Mouse (Mus musculus) mouse embryonic stem cell (cell line): ENCODE data around the gene Phc2.
"Not testable (repeated sequence)": the region's sequence is repeated elsewhere in the genome, so short reads cannot be mapped to it uniquely, and the experiment has no call there.

Experiments
- in situ Hi-C, 2 experiments: fragments of 300-500 bp; cut with MboI; formaldehyde crosslinking; loops; 1 replicate in 1 of 2; 3 replicates in 1 of 2; pipeline ENCODE4 v1.14.3; 2019 to 2020; ENCODE audit warnings: low sequenced_read_pairs in 2 of 2, low pct_unique_long_range_greater_than_20kb in 1 of 2, mixed read lengths in 1 of 2; ENCODE audit not compliant: unreplicated experiment in 1 of 2

Gene Phc2

DNA sequence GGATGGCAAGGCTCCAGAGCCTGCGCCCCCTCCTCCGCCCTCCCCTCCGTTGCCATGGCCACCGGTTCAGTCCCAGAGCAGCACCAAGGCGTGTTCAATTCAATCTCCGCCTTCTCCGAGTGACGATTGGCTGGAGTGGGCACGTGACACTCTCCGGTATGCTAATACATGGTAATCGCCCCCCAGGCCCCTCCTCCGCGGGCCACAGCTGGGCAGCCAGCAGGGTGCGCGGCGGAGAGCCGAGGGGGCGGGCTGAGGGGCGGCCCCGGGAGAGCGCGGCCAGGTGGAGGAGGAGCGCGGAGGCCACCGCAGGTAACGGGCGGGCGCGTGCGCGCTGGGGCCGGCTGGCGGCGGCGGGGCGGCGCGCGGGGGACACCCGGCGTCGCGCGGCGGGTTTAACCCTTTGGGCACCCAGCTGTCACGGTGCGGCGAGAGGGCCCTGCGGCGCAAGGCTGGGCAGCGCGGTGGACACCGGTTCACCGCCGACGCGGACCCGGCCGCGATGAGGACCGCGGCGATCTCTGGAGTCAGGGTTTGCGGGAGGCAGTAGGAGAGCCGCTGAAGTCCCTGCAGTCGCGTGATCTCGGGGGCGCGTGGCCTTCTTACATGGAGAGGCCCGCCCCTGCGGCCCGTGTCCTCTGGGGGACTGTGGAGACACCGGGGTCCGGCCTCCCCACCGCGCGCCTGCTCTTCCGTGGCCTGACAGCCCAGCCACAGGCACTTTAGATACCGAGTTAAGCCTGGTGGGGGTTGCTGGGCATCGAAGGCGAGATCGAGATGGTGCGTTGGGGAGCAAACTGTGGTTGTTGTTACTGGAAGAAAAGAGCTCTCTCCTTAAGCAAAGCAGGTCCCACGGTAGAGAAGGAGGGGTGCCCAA, at the start of gene Phc2:
Gene Phc2, plus strand, starts transcription at position 198 of the 877 bp plus-strand sequence.
- in situ Hi-C loops, result no loop called here

DNA sequence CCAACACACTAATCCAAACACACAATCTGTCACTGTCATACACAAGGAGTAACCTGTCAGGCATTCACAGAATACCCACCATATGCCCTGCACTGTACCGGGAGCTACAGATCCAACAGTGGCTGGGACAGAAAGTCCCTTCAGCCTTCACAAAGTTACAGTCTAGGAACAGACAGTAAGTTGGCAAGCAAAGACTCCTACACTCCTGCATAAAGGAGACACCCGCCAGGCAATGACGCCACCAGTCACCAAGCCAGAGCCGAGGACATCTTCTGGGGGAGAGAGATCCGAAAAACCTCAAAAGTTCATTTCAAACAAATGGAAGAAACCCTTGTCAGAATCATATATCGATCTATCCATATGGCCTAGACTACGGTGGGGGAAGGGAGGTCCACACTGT, 47.9 kb upstream of the Phc2 start:
- in situ Hi-C loops, result no loop called here

DNA sequence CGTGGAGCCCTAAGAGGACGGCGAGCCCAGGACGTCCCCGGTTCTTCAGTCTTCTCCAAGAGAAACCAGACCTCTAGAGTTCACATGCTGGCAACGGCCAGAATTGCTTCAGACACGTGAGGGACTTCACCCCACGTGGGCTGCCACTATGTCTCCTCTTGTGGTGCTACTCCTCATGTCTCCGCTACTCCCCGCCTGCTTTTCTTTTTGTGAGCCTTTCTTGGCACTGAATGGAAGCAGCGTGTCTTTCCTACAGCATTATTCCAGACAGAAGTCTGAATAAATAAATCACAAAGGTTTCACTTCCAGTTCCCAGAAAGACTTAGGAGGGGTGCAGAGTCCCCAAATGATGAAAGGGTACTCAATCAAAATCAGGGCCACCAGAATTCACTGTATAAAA, 46.8 kb upstream of the Phc2 start:
- in situ Hi-C loops, result no loop called here

DNA sequence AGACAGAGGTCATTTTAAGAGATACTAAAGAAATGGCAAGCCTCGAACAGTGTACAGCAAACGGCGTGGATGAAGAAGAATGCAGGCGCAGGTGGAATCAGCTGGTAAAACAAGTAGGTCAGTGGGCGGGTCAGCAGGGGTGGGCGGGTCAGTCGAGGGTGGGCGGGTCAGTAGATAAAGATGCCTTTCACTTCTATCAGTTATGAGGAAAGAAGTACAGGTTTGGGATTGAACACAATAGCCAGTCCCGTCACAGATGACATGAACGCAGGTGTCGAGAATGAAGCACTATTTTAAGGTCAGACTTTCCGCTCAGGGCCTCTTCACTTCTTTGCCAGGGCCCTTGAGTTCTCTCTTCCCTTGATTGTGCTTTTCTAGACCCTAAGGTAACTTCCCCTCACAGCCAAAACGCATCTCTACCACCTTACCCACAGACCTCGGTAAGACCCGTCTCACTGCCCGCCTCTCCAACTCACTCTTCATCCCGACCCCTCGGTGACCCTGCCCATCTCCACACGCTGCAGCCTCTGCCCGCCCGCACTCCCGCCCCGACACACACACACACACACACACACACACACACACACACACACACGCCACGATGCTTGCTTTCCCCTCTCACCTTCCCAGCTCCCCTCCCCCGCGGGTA, 45.1 kb upstream of the Phc2 start:
- in situ Hi-C loops, result no loop called here

DNA sequence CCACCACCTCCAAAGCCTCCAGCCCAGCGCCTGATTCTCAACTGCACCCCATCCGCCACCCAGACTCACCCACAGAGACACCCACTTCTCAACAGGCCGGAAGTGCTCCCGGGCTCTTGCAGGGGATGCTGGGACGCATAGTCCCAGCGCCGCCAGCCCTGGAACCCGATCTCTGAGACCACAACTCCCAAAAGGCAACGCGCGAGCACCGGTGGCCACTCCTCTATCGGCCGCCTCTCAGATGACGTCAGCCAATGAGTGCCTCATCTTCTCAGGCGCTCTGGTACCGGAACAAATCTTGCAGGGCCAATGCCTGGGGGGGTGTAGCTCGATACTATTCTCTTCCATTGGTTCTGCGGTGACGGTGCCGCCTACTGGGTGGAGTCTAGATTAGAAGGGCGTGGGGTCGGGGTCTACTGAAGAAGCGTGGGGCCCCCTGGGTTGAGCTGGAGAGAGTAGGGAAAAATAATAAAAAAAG, 44.5 kb upstream of the Phc2 start, which contains the start of gene Zscan20:
Gene Zscan20, minus strand, starts transcription at position 174 of the 478 bp plus-strand sequence.
- in situ Hi-C loops, result no loop called here

DNA sequence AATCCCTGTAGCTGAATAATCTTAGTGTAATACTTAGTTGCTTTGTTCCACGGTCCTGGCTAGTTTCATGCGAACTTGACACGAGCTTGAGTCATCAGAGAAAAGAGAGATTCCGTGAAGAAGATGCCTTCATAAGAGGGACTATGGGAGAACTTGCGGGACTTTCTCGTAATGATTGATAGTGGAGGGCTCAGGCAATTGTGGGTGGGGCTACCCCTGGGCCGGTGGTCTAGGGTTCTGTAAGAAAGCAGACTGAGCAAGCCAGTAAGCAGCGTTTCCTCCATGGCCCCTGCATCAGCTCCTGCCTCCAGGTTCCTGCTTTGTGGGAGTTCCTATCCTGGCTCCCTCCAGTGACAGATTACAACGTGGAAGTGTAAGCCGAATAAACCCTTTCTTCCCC, 43.8 kb upstream of the Phc2 start:
- in situ Hi-C loops, result no loop called here

DNA sequence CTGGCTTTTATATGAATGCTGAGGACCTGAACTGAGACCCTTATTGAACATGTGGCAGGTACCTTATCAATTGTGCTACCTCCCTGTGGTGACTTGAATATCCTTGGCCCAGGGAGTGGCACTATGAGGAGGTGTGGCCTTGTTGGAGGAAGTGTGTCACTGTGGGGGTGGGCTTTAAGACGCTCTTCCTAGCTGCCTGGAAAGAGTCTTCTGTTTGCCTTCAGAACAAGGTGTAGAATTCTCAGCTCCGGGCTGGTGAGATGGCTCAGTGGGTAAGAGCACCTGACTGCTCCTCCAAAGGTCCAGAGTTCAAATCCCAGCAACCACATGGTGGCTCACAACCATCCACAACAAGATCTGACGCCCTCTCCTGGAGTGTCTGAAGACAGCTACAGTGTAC, 42.8 kb upstream of the Phc2 start:
- in situ Hi-C loops, result not testable (repeated sequence)

DNA sequence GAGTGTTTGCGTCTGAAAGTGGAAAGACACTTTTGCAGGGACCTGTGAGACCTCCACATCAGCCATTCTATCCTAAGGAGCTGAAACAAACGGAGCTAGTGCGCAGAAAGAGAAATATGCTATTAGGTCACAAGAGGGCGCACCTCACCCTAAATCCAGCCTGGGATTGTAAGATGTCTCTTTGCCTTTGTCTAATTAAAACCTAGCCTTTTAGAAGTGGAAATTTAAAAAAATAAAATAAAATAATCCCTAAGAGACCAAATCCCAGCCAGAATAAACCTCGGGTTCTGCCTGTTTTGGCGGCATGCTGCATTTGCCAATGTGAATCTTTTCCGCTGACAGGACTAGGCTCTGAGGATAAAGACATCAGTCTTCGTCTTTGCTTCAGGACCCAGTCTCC, 41.2 kb upstream of the Phc2 start:
- in situ Hi-C loops, result no loop called here

DNA sequence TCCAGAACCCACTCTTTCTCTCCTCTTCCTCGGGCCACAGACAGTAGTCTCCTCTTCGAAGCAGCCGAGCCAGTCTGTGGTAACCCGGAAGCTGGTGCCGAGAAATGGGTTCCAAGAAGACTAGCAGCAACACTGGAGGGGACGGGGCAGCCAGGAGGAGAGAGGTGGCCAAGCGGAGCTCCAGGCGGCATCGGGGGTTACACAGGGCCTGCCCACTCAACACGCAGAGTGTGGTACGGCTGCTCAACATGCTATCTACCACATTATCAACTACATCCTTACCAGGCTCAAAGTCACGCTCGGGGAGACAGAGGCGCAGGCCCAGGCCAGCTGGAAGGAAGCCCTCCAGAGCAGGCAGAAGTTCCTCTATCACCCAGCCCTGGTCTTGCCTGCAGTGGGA, 38.7 kb upstream of the Phc2 start:
- in situ Hi-C loops, result no loop called here

DNA sequence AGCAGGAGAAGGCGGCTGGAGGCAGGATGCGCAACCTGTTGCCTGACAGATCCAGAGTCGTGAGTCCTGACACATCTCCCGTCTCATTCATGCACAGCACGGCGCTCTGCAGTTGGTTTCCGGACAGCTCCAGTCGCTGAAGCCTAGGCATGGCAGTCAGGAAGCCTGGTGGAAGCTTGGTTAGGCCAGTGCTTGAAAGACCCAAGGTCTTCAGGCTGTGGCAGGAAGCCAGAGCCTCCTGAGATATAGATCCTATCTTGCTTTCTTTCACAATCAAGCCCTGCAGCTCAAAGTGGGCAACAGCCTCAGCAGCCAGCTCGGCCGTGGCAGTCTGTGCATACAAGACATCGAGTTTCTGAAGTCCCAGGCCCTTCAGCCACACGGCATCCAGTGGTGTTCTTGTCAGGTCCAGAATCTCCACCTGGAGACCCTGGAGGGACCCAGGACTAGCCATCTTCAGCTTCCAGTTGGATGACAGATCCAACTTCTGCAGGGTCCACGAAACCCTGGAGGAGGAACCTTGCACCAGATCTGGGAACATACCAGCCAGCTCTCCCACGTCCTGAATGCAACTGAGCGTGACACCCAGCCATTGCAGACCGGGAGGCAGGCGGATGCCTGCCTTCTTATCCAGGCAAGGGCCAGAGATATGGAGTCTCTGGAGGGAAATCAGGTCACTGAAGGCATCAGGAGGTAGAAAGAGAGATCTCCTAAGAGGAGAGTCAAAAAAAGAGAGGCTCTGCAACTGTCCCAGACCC, 37.0 kb upstream of the Phc2 start:
- in situ Hi-C loops, result no loop called here

DNA sequence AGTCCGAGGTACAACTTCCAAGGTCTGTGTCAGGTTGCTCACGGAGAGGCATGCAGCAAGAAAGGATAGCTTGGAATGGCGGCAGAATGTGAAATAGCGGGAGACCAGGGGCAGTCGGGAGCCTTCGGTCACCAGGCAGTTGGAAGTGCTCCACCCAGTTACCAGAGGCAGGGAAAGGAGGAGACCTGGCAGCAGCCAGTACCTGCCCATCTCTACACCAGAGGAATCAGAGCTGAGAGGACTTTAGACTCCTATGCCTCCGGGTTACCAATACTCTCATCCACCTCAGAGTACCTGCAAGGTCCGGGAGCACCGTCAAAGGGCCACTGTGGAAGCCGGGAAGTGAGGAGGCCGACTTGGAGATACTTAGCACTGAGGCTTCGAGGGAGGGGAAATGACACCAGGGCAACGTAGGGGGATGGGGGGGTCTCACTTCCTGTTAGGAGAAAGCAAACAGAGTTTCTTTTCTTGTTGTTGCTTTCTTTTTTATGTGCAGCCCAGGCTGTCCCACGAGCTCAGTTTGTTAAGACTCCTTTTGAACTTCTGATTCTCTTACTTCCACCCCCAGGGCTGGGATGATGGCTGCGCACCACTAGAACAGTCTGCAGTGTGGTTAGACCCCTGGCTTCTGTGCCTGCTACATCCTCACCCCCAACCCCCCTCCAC, 36.1 kb upstream of the Phc2 start, which contains the start of gene Tlr12:
Gene Tlr12, minus strand, starts transcription at position 374 of the 666 bp plus-strand sequence.
- in situ Hi-C loops, result no loop called here

DNA sequence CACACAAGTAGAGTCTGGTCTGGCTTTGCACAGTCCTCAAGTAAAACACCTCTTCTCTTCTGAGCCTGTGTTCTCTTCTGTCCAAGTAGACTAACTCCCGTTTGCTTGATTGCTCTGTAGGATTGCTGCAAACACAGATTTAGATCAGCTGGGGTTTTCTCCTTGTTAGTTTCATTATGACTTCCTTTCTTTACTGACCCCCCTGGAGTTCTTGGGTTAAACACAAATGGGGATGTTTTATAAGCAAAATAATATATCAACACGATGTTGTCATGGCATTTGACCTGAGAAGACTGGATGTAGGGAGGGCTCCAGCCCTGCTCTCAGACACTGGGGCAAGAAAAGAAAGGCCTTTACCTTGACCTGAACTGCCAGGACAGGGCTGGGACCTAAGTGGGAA, 35.5 kb upstream of the Phc2 start:
- in situ Hi-C loops, result no loop called here

DNA sequence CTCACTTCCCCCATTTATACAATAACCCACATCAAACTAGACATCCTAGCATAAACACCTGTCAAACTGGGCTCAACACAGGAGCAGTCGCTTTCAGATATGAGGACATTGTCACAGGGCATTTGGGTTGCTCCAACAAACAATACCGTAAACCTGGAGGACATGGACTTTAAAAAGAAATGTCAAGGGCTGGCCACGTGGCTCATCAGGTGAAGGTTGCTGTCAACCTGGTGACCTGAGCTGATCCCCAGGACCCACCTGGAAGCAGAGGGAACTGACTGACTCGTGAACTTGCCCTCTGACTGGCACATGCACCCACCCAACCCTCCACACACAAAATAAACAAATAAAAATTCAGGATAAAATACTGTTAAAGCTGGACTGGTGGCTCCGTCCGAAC, 33.9 kb upstream of the Phc2 start:
- in situ Hi-C loops, result no loop called here

DNA sequence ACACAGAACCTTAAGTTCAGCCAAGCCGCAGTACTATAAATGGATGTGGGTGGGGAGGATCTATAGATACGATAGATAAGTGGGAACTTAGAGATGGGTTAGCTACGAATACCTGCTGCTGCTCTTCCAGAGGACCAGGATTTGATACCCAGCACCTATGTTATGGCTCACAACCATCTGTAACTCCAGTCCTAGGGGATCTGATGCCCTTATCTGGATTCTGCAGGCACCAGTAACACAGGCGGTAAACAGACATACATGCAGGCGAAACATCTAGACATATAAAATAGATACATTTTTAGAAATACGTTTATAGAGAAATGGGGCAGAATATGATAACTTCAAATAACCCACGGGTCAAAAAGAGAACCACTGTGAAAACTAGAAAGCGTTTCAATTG, 33.4 kb upstream of the Phc2 start:
- in situ Hi-C loops, result no loop called here

DNA sequence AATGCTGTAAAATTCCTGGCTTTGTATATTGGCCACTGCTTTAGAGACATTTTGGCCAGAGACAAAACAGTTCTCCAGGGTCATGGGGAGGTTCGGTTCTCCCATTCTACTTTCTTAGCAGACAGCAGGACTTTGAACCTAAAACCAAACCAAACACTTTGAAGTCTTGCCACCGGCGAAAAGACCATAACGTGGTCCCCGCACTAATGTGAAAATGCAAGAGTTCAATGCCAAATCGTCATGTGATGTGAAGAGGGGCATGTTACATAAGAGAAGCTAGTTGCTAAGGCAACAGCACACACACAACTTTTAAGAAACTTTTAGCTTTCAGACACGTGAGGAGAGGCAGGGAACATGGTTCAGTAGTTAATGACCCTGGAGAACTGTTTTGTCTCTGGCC, 19.1 kb upstream of the Phc2 start:
- in situ Hi-C loops, result no loop called here

DNA sequence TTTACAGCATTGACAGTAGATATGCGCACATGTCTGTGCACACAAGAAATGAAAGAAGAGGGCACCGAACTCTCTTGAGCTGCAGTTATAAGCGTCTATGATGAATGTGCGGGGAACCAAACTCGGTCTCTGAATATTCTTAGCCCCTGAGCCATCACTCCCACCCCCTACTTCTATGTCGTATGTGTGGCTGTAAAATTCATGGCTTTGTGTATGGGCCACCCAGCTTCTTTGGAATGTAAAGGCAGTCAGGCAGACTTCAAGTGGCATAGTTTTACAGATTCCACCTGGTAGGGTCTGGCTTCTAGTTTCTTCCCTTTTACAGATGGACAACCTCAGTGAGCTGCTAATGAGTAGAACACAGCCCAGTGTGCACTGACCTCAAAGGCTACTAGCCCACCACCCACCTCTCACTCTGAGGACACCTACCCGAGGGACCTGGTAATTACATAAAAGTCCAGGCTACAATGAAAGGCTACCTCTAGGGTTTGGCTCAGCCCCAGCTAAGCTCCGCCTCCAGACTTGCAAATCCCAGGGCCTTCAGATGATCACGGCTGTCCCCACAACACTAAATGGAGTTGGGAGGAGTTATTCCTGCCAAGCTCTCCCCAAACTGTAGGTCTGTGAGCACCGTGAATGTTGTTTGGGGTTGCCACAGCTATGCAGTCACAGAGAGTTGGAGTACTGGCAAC, 18.5 kb upstream of the Phc2 start:
- in situ Hi-C loops, result no loop called here

DNA sequence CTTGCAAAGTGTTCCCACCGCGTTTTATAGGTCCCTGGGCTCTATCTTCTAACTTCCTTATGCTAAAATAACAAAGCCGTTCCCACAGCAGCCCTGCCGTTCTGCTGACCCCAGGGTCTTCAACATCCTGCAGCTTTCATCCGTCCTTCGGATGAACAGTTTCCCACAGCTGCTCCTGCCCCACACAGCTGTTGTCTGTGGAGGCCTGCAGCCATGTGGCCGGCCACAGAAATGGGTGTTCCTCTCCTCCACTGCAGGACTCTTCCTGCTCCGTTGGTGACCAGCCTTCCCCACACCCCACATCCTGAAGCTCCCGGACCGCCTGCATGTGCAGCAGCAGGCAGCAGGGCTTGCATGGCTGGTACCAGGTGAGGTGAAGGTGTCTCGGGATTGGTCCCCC, 17.3 kb upstream of the Phc2 start:
- in situ Hi-C loops, result no loop called here

DNA sequence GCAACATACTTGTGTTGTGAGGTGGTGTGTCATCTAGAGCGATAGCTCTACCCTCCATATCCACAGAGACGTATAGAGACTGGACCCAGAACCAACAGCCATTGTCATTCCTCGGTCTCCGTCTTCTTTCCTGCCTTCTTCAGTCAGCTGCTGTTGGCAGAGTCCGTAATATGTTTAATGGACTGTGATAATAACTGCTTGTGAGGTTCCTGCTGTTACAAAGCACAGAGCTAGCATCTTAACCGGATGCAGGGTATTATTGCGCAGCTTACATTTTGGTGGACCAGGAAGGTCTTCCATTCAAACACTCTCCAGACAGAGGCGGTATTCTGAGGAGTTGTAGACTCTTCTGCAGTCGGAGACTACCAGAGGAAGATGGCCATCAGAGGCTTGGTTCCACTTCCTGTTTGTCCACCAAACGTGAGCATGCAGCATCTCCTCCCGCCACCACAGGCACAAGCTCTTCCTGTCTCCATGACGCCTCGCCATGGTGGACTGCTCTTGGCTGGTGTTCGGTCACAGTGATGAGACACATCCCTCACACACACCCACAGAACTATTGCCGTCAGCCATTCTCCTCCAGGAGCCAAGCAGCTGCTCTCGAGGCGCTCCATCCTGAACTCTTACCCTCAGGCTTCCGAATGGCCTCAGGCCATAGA, 16.1 kb upstream of the Phc2 start:
- in situ Hi-C loops, result no loop called here
